Comparison of ENCODE assay signal across 21 mouse cellular contexts in genomic region chr2:116941816-116942215, GRCm38 (mm10).
A peak's percentile ranks its signal among the peaks of the same experiment; 100 is the strongest.
DNase-seq lines count a peak whose midpoint lies in the region; ATAC-seq and TF ChIP-seq lines count a peak whose summit lies in the region.
"Had no signal": no experiment of that assay in that cellular context is flagged by ENCODE, and none has a peak within 500 bp of the region (broad histone marks: within the 10 kb centered on the region; RNA-seq: fewer than 3 reads in every experiment).

No protein-coding gene starts in this region.

- DNase-seq in heart, adult 11 months, result peak; percentile 28
- DNase-seq in heart, adult 18-20 months, result no peak
- peak; percentile 71 for DNase-seq in kidney, postnatal 0 days (ENCODE audit: low spot score)
- DNase-seq in kidney, adult 9 months, result no peak
- peak; percentile 20 for DNase-seq in lung, postnatal 25 days (ENCODE audit: low spot score)
- DNase-seq in embryo, embryonic 10 days (ENCODE audit: low spot score), result no peak
- DNase-seq in thymus, postnatal 36 days, result no peak
- DNase-seq: cerebellum, adult 8-10 months; gastrocnemius, postnatal 14 days; right cerebral cortex, postnatal 14 days; spleen, adult 18-20 months; thymus, adult 18-20 months had no signal

- no peak for TF ChIP-seq POLR2A in bone marrow macrophage, adult 2 months (IDR thresholded peaks at IDR 0.05; ENCODE audit: borderline replicate concordance, low read depth, low read length)

- H3K36me3 ChIP-seq in kidney, postnatal 0 days (ENCODE audit: insufficient read depth, low read length), result no peaks in the 10 kb centered on the region
- H3K36me3 ChIP-seq: G1E; heart, embryonic 10.5 days; hindbrain, embryonic 15.5 days; liver, embryonic 13.5 days; midbrain, embryonic 15.5 days; neural tube, embryonic 15.5 days had no signal

- no peaks in the 10 kb centered on the region for H3K27me3 ChIP-seq in kidney, postnatal 0 days (ENCODE audit: insufficient read depth, low read length)
- H3K27me3 ChIP-seq: hindbrain, embryonic 15.5 days; liver, embryonic 13.5 days; midbrain, embryonic 15.5 days; neural tube, embryonic 15.5 days had no signal

- 64% methylated on average over 3 of the region's 3 CpGs for WGBS in kidney, postnatal 0 days

- no peak for ATAC-seq in kidney, postnatal 0 days (replicated peaks; ENCODE audit: low FRiP score, low read depth)
- ATAC-seq: forebrain, embryonic 14.5 days; midbrain, embryonic 15.5 days had no signal

- no peak overlapping the region for H3K4me3 ChIP-seq in kidney, postnatal 0 days (replicated peaks; ENCODE audit: low read depth, low read length)
- no peak overlapping the region for H3K4me3 ChIP-seq in bone marrow macrophage, adult 2 months (ENCODE audit: insufficient read depth, low read length)
- H3K4me3 ChIP-seq: erythroblast, embryonic 14.5 days; heart, embryonic 10.5 days; hindbrain, embryonic 15.5 days; liver, embryonic 13.5 days; midbrain, embryonic 15.5 days; neural tube, embryonic 15.5 days had no signal

- H3K4me2 ChIP-seq in kidney, postnatal 0 days (ENCODE audit: low read length), result no peak overlapping the region
- H3K4me2 ChIP-seq: hindbrain, embryonic 15.5 days; liver, embryonic 13.5 days; midbrain, embryonic 15.5 days; neural tube, embryonic 15.5 days had no signal

- no peaks in the 10 kb centered on the region; the same call in 1 of the 2 replicates for H3K4me1 ChIP-seq in kidney, postnatal 0 days (replicated peaks; ENCODE audit: insufficient read depth, low read length)
- peaks cover 35% of the 10 kb centered on the region for H3K4me1 ChIP-seq in bone marrow macrophage, adult 2 months (ENCODE audit: control insufficient read depth, insufficient read depth, low read length)
- H3K4me1 ChIP-seq: hindbrain, embryonic 15.5 days; midbrain, embryonic 15.5 days; neural tube, embryonic 15.5 days had no signal

- no peak overlapping the region for H3K9ac ChIP-seq in kidney, postnatal 0 days (ENCODE audit: low read depth, low read length)
- H3K9ac ChIP-seq: hindbrain, embryonic 15.5 days; liver, embryonic 13.5 days; midbrain, embryonic 15.5 days; neural tube, embryonic 15.5 days had no signal

- no peak for TF ChIP-seq CTCF in kidney, postnatal 0 days (IDR thresholded peaks at IDR 0.05; ENCODE audit: low read depth)
- TF ChIP-seq CTCF in bone marrow macrophage, adult 2 months (IDR thresholded peaks at IDR 0.05; ENCODE audit: low read depth, low read length), result no peak

- H3K27ac ChIP-seq in kidney, postnatal 0 days, result peak overlapping the region; percentile 54
- peak overlapping the region; percentile 87 for H3K27ac ChIP-seq in bone marrow macrophage, adult 2 months (ENCODE audit: insufficient read depth, low read depth, low read length)
- H3K27ac ChIP-seq: hindbrain, embryonic 15.5 days; liver, embryonic 13.5 days; midbrain, embryonic 15.5 days; neural tube, embryonic 15.5 days had no signal

- no peaks in the 10 kb centered on the region for H3K9me3 ChIP-seq in kidney, postnatal 0 days (replicated peaks; ENCODE audit: low read length)
- H3K9me3 ChIP-seq: G1E; heart, embryonic 10.5 days; hindbrain, embryonic 15.5 days; liver, embryonic 13.5 days; midbrain, embryonic 15.5 days; neural tube, embryonic 15.5 days had no signal

Comparison
In these comparisons a context has a peak if more than half of its experiments do, and no peak if none do; other contexts are left out.
1. DNase-seq: peak in heart, adult 11 months (single experiment), kidney, postnatal 0 days (single experiment) and lung, postnatal 25 days (single experiment); none in heart, adult 18-20 months (0 of 2), kidney, adult 9 months (single experiment), embryo, embryonic 10 days (single experiment) and thymus, postnatal 36 days (0 of 2).